Mouse (Mus musculus) lung, adult 2 months (tissue): ENCODE results near the gene H60b. TPM values are rescaled to one million over a fixed set of nuclear protein-coding genes. Genes with fewer than 3 reads are reported as not detected.

Source experiments
- DNase-seq: peaks from one replicate; pipeline ENCODE4 v3.0.0; 2022
- H3K4me1 ChIP-seq: fragments of 200-500 bp; 2 replicates; pipeline ENCODE4 v1.6.1; 2011; ENCODE audit warnings: low read length; ENCODE audit not compliant: control insufficient read depth, insufficient read depth
- H3K4me3 ChIP-seq: fragments of 200-500 bp; replicated peaks from 2 replicates; pipeline ENCODE3; 2011; ENCODE audit warnings: low read depth, mild to moderate bottlenecking, control low read depth, low read length; ENCODE audit errors: extremely low read depth
- CTCF ChIP-seq: fragments of 200-500 bp; IDR thresholded peaks from 2 replicates; pipeline ENCODE4 v1.5.1; 2011; ENCODE audit warnings: mild to moderate bottlenecking, low read length, control low read depth; ENCODE audit not compliant: insufficient read depth
- POLR2A ChIP-seq: fragments of 200-500 bp; IDR thresholded peaks from 2 replicates; pipeline ENCODE4 v1.6.1; 2011; ENCODE audit warnings: low read depth, mild to moderate bottlenecking, control low read depth, low read length, borderline replicate concordance; ENCODE audit errors: extremely low read depth
- WGBS: fragments of 180-500 bp; shearing (Covaris S2); methylation state at CpG from one replicate; pipeline ENCODE4 v1.1.7; 2018; 5-methylcytosine and 5-hydroxymethylcytosine counted together
- polyA plus RNA-seq: library from polyadenylated mRNA; depleted of rRNA; stranded (reverse); fragments of >200 nt; gene quantifications from 2 replicates; pipeline ENCODE4 v1.2.3, GENCODE M21; 2012; rRNA removed

H60b gene
- polyA plus RNA-seq, 1 experiment: not detected

DNA sequence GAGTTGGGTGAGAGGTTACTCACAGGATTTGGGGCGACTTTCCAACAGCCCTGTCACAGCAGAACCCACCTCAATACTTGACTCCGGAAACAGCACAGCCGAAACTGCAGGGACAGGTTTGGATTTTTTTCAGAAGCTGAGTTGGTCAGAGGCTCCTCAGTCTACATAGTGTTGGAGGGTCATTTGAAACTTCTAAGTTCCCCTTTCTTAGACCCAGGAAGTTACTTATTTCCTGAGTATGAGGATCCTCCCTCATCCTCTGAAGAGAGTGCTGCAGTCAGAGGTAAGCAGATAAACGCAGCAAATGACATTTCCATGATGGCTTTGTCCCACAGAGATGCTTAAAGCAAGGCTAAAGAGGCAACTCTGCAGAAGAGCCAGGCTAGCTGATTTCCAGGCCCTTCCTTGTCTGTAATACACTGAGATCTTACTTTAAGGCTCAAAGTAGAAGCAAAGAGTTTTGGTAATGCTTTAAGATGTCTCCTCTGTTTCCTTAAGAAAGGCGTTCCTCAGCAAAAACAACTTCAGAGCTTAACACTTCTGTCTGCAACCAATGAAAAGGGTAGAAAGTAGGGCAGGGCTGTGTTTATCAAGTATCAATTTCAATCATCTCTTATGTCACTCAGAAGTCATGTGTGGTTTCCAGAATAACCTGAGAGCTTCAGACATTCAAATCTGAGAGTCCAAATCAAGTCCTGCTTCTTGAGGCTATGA is 144.1 kb downstream of the H60b start:
- no peak for DNase-seq
- 55% methylated on average over 5 of the region's 5 CpGs for WGBS
- H3K4me3 ChIP-seq: peak overlapping the region; percentile 58
- TF ChIP-seq CTCF: no peak
- no peak for TF ChIP-seq POLR2A
- H3K4me1 ChIP-seq: no peaks in the 10 kb centered on the region

DNA sequence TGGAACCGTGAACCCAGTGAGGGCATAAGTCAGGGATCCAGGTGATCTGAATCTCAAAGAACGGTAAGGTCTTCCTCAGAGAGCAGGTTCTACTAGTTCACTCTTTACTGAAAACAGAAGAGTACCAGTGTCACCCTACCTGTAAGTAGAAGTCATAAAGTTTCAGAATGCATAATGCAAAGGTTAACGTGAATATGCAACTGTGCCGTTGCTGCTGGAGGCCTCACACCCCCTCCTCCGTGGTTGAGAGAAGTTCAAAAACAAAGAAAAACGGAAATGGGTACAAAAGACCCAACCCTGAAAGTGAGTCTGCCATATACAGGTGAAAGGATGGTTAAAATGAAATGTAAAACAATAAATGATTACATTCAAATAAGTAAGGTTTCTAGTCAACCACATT is 145.3 kb downstream of the H60b start:
- DNase-seq: no peak
- Histone ChIP-seq H3K4me1 (no peaks in the 10 kb centered on the region), H3K4me3 (no peak overlapping the region)
- TF ChIP-seq POLR2A (no peak), CTCF (no peak)
- WGBS: 79% methylated on average over 6 of the region's 6 CpGs

GRCm38 (mm10) chr10:22305801-22306200 is 147.4 kb downstream of the H60b start:
- TF ChIP-seq POLR2A: no peak
- TF ChIP-seq CTCF: no peak
- 74% methylated on average over 4 of the region's 4 CpGs for WGBS
- Histone ChIP-seq H3K4me1 (no peaks in the 10 kb centered on the region), H3K4me3 (no peak overlapping the region)
- no peak for DNase-seq

DNA sequence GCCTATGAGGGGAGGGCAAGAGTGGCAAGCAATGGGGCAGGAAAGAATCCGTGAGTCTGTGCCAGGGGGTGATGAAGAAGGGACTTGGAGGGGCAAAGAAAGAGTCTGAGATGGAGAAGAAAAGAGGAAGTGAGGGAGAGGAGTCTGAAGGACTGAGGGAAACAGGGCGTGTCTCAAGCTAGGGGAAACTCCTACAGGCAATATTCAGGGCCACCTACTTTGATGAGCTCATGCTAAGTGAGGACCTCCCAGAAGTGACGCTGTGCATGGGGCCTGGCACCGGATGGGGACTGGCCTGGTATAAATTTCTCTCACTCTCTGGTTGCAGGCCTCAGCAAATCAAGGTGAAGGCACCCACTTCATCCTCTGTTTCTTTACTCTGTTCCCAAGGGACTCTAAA is 148.1 kb downstream of the H60b start:
- TF ChIP-seq POLR2A (no peak), CTCF (no peak)
- DNase-seq: no peak
- H3K4me1 ChIP-seq: no peaks in the 10 kb centered on the region
- no peak overlapping the region for H3K4me3 ChIP-seq
- WGBS: 40% methylated on average over 4 of the region's 4 CpGs

GRCm38 (mm10) chr10:22308221-22308620 is 149.8 kb downstream of the H60b start:
- no peak for DNase-seq
- Histone ChIP-seq H3K4me3 (no peak overlapping the region), H3K4me1 (no peaks in the 10 kb centered on the region)
- WGBS: 64% methylated on average over 1 of the region's 1 CpGs
- TF ChIP-seq CTCF (no peak), POLR2A (no peak)

DNA sequence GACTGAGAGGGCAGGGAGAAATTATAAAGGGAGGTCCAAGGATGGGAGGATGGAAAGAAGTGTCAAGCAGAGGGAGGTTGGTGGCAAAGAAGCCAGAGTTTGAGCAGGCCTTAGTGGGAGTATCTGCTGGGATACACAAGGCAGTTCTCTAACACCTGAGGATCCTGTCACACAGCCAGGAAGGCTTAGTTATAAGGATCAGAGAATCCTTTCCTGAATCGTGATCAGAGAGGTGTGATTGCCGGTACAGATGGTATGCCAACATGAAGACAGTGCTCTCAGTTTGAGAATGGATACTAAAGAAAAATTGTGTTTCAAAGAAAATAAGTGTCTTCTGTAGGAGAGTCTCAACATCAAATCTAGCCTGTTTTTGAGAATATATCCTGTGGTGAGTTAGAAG is 164.5 kb downstream of the H60b start:
- 86% methylated on average over 2 of the region's 2 CpGs for WGBS
- Histone ChIP-seq H3K4me1 (no peaks in the 10 kb centered on the region), H3K4me3 (no peak overlapping the region)
- TF ChIP-seq CTCF (no peak), POLR2A (no peak)
- DNase-seq: no peak

Other genes with a start within 250 kb of the H60b start
- not detected in 2 replicates for gene 4930444G20Rik, start 90.5 kb upstream of the H60b start, polyA plus RNA-seq
- 2.2 and 4.2 TPM in 2 replicates for gene E030030I06Rik, start 9.3 kb upstream of the H60b start, polyA plus RNA-seq
- 0.98 and 1.0 TPM in 2 replicates for gene Raet1e, start within 50 bp of the H60b start, polyA plus RNA-seq
- not detected in 2 replicates for gene Raet1d, start 202.0 kb downstream of the H60b start, polyA plus RNA-seq